Mouse (Mus musculus) pancreas, adult 10 weeks (tissue): ENCODE data around the gene Vmn1r75. TPM values are rescaled to one million over a fixed set of nuclear protein-coding genes. Genes with fewer than 3 reads are reported as not detected.

ENCODE experiments used
- polyA plus RNA-seq: library from polyadenylated mRNA; stranded (reverse); fragments of 350-450 nt; fragmentation: Illumina TruSeq; extraction: RNeasy Lipid Tissue Mini Kit (QIAGEN cat#74804); gene quantifications from one replicate; pipeline ENCODE4 v1.2.3, GENCODE M21; 2015; ENCODE audit warnings: low read depth, low replicate concordance; ENCODE audit not compliant: insufficient read depth

Vmn1r75 gene
- not detected for polyA plus RNA-seq

DNA sequence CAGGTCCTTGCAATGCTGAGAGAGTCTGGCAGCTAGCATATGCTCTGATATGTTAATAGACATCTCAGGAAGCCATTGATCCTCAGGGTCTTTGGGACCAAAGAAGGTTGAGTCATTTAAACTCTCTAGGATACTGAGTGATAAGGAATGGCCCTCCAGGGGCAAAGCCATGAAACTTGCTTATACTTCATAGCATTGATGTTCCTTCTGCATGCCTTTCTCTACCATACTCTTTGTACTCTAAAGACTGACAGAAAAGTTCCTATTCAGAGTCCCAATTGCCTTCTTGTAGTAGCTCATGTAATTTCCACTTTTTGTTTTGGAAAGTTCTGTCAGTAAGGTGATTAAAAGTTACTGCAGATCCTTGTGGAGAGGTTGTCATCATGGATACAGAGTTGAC is at the start of gene Vmn1r75:
Gene Vmn1r75, plus strand, starts transcription at position 301 of the 400 bp plus-strand sequence.

DNA sequence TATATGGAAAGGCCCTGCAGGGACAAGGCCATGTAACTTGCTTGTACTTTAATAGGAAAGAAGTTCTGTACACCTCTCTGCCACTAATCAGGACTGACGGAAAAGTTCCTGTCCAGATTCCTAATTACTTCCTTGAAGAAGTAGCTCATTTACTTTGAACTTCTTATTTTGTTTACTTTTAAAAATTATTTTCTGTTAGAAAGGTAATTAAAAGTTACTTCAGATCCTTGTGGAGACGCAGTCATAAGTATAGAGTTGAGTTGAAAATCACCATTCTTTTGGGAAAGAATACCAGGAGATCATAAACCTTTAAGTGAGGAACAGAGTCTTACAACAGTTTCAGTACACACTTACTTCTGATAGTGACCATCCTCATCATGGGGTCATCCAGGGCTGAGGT is 40.8 kb upstream of the Vmn1r75 start, which contains the start of gene Vmn1r74:
Gene Vmn1r74, plus strand, starts transcription at position 301 of the 400 bp plus-strand sequence.

Other genes with a start within 250 kb of the Vmn1r75 start
- gene Vmn1r72, start 194.5 kb upstream of the Vmn1r75 start, polyA plus RNA-seq = not detected
- not detected for gene Vmn1r73, start 144.4 kb upstream of the Vmn1r75 start, polyA plus RNA-seq
- not detected for gene Vmn1r74, start 40.6 kb upstream of the Vmn1r75 start, polyA plus RNA-seq
- not detected for gene Vmn1r76, start 63.6 kb downstream of the Vmn1r75 start, polyA plus RNA-seq
- not detected for gene Vmn1r77, start 162.1 kb downstream of the Vmn1r75 start, polyA plus RNA-seq